Mouse (Mus musculus) embryonic facial prominence, embryonic 14.5 days (tissue): ENCODE measurements around the gene Erbin. TPM values are rescaled to one million over a fixed set of nuclear protein-coding genes. Genes with fewer than 3 reads are reported as not detected.

ENCODE experiments used
- ATAC-seq: fragments of 200-750 bp; cut with Nextera tagmentation; 2 replicates; pipeline ENCODE4 v1.8.0; 2017; ENCODE audit warnings: low read depth, moderate number of reproducible peaks, moderate TSS enrichment
- DNase-seq: peaks from one replicate; pipeline ENCODE4 v3.0.0-alpha.2; 2015; ENCODE audit warnings: low spot score
- H3K27ac ChIP-seq: fragments of 300-500 bp; sonication (generic); replicated peaks from 2 replicates; pipeline ENCODE4 v1.5.1; 2014; ENCODE audit warnings: low read depth, mild to moderate bottlenecking, low read length, moderate library complexity
- H3K27me3 ChIP-seq: fragments of 300-500 bp; sonication (generic); replicated peaks from 2 replicates; pipeline ENCODE4 v1.6.1; 2014; ENCODE audit warnings: low read length; ENCODE audit not compliant: control insufficient read depth, insufficient read depth
- H3K36me3 ChIP-seq: fragments of 300-500 bp; sonication (generic); 2 replicates; pipeline ENCODE4 v1.6.1; 2014; ENCODE audit warnings: low read length, mixed read lengths; ENCODE audit not compliant: control insufficient read depth, insufficient read depth
- H3K4me1 ChIP-seq: fragments of 300-500 bp; sonication (generic); 2 replicates; pipeline ENCODE4 v1.6.1; 2014; ENCODE audit warnings: antibody characterized with exemption, low read length; ENCODE audit not compliant: control insufficient read depth, insufficient read depth
- H3K4me2 ChIP-seq: fragments of 300-500 bp; sonication (generic); 2 replicates; pipeline ENCODE4 v1.6.1; 2014; ENCODE audit warnings: low read depth, mild to moderate bottlenecking, low read length, moderate library complexity, mixed read lengths
- H3K4me3 ChIP-seq: fragments of 300-500 bp; sonication (generic); 2 replicates; pipeline ENCODE4 v1.5.1; 2014; ENCODE audit warnings: low read depth, mild to moderate bottlenecking, low read length
- H3K9ac ChIP-seq: fragments of 300-500 bp; sonication (generic); 2 replicates; pipeline ENCODE4 v1.6.1; 2014; ENCODE audit warnings: low read depth, mild to moderate bottlenecking, low read length, moderate library complexity, mixed read lengths
- H3K9me3 ChIP-seq: fragments of 300-500 bp; sonication (generic); 2 replicates; pipeline ENCODE4 v1.6.1; 2016; ENCODE audit warnings: low read length; ENCODE audit not compliant: control insufficient read depth
- WGBS: fragments of 180-500 bp; shearing (Covaris S2); extraction: QIAGEN DNeasy Blood & Tissue Kit; methylation state at CpG from one replicate; pipeline ENCODE4 v1.1.7; 2014; 5-methylcytosine and 5-hydroxymethylcytosine counted together
- polyA plus RNA-seq: library from polyadenylated mRNA; unstranded; fragments of >200 nt; fragmentation: Nextera tagmentation; extraction: Ambion mirVana; gene quantifications from 2 replicates; pipeline ENCODE4 v1.2.1, GENCODE M21; 2014

The Erbin gene
- 33.9 and 35.3 TPM in 2 replicates for polyA plus RNA-seq

DNA sequence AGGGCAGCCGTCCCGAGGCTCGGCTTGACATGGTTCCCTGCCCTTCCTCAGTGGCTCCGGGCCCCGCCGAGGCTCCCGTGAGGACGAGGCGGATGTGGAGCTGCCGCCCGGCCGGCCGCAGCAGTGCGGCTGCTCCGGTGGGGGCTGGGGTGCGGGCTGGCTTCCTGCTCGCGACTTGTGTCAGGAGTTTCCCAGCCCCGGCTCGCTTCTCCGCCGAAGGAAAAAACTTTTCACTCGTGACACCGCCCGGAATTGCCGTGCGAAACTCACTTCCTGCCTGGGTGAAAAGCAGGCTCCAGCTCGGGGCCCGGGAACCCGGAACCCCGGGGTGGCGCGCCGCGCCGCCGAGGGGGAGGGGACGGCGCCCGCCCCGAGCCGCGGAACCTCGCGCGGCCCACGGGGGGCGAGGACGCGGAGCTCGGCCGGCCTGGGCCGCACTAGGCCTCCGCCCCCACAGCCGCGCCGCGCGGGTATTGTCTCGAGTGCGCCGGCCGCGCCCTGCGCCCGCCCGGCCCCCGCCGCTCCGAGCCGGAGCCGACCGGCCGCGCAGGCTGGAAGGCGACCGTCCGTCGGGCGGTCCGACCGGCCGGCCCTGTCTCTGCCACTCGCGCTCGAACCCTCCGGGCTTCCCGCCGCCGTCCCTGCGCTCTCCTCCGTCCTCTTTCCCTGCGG, at the start of gene Erbin:
TSS of gene Erbin (minus strand) at position 254 of the 672 bp plus-strand sequence.
- no peaks in the 10 kb centered on the region for H3K9me3 ChIP-seq
- H3K4me3 ChIP-seq = peak within 1 kb of the TSS; percentile 99
- no peaks in the 10 kb centered on the region for H3K36me3 ChIP-seq
- H3K4me1 ChIP-seq = peaks cover 22% of the 10 kb centered on the region
- DNase-seq (peak; percentile 76), ATAC-seq (peak; percentile 67)
- H3K9ac ChIP-seq = peak within 1 kb of the TSS; percentile 100
- 1% methylated on average over 27 of the region's 93 CpGs for WGBS
- H3K27ac ChIP-seq = peak within 1 kb of the TSS; percentile 100
- peak within 1 kb of the TSS; percentile 60 for H3K4me2 ChIP-seq
- no peaks in the 10 kb centered on the region for H3K27me3 ChIP-seq

GRCm38 (mm10) chr13:103969912-103970311, 49.6 kb upstream of the Erbin start:
- Histone ChIP-seq H3K4me2 (peak overlapping the region; percentile 20; the same call in 1 of the 2 replicates), H3K4me1 (peaks cover 4% of the 10 kb centered on the region; the same call in 1 of the 2 replicates), H3K9ac (0 out of 2 replicates have a peak overlapping the region, but pooled peaks have one; percentile 2), H3K27me3 (no peaks in the 10 kb centered on the region), H3K4me3 (no peak overlapping the region), H3K27ac (peak overlapping the region; percentile 63), H3K9me3 (no peaks in the 10 kb centered on the region), H3K36me3 (no peaks in the 10 kb centered on the region)
- whole genome bisulfite sequencing = 32% methylated on average over 6 of the region's 6 CpGs
- DNase-seq (peak; percentile 88), ATAC-seq (peak; percentile 77)

DNA sequence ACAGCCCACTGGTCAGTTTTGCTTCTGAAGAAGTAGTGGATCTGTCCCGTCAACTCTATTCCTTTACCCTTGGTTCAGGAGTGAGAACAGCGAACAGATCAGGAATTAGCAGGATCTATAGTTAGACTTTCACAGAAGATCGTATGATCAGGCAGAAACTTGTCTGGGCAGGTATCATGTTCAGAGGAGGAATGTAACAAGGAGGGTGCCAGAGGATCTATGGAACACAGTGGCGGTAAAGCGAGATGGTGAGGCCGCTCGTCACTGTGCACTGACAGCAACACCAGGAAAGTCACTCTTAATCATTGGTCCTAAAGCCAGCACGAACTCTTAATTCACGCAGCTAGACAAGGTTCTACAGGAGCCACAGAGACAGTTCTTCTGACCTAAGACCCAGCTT, 47.7 kb upstream of the Erbin start:
- ATAC-seq = peak; percentile 74; the same call in 1 of the 2 replicates
- Histone ChIP-seq H3K4me3 (no peak overlapping the region), H3K9ac (no peak overlapping the region), H3K27me3 (no peaks in the 10 kb centered on the region), H3K36me3 (no peaks in the 10 kb centered on the region), H3K9me3 (no peaks in the 10 kb centered on the region), H3K27ac (no peak overlapping the region), H3K4me2 (no peak overlapping the region), H3K4me1 (peaks cover 7% of the 10 kb centered on the region; the same call in 1 of the 2 replicates)
- 72% methylated on average over 9 of the region's 9 CpGs for WGBS
- peak; percentile 79 for DNase-seq

DNA sequence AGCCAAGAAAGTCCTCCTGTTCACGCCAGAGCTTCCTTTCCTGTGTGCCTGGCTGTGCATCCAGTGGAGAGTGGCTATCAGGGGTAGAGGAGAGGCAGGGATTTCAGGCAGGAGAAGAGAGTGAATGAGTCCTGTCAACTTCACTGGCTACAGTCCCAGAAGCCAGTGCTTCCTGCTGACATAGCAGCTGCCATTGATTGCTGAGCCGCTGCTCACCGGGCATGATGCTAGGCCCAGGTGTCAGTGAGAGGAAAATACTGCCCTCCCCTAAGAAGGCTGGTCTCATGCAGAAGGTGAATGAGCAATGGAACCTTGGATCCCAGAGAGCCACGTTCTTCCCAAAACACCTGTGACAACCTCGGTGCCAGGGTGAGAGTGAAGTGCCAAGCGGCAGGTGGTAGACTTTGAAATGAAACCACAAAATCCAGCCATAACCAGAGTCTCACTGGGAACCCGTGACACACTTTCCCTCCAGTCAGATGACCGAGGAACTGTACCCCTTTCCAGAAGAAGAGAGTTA, 46.4 kb upstream of the Erbin start:
- Histone ChIP-seq H3K4me2 (no peak overlapping the region), H3K9ac (no peak overlapping the region), H3K9me3 (no peaks in the 10 kb centered on the region), H3K4me3 (no peak overlapping the region), H3K4me1 (peaks cover 12% of the 10 kb centered on the region), H3K27me3 (no peaks in the 10 kb centered on the region), H3K36me3 (no peaks in the 10 kb centered on the region), H3K27ac (no peak overlapping the region)
- no peak for DNase-seq
- WGBS = 78% methylated on average over 8 of the region's 8 CpGs
- no peak for ATAC-seq

GRCm38 (mm10) chr13:103965187-103965586, 44.9 kb upstream of the Erbin start:
- Histone ChIP-seq H3K4me1 (peaks cover 8% of the 10 kb centered on the region; the same call in 1 of the 2 replicates), H3K9ac (no peak overlapping the region), H3K4me3 (no peak overlapping the region), H3K27ac (no peak overlapping the region), H3K4me2 (no peak overlapping the region), H3K9me3 (no peaks in the 10 kb centered on the region), H3K36me3 (no peaks in the 10 kb centered on the region), H3K27me3 (no peaks in the 10 kb centered on the region)
- no peak for DNase-seq
- WGBS = 93% methylated on average over 2 of the region's 2 CpGs
- no peak for ATAC-seq

DNA sequence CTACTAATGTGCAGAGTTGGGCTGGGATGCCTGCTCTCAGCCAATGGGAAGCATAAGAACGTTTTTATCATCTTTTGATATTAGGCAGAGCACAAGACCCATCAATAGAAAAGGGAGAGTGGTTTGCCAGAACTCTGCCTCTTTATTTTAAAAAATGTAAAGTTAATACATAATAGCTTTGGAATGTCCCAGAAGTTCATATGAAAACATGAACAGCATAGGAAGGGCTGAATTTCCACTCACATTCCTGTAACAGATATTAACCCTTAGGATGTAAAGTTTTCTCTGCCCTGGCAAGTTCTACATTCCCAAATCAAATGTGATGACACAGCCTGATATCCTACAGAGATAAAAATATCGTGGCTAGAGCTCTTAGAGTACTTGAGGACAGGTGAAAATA, 42.8 kb upstream of the Erbin start:
- ATAC-seq = peak; percentile 10; the same call in 1 of the 2 replicates
- H3K27ac ChIP-seq = peak overlapping the region; percentile 50; the same call in 1 of the 2 replicates
- H3K4me2 ChIP-seq = no peak overlapping the region
- H3K27me3 ChIP-seq = no peaks in the 10 kb centered on the region
- no peak overlapping the region for H3K4me3 ChIP-seq
- H3K9me3 ChIP-seq = no peaks in the 10 kb centered on the region
- H3K4me1 ChIP-seq = peaks cover 15% of the 10 kb centered on the region
- no peaks in the 10 kb centered on the region for H3K36me3 ChIP-seq
- WGBS = 40% methylated on average over 2 of the region's 2 CpGs
- no peak overlapping the region for H3K9ac ChIP-seq
- DNase-seq = peak; percentile 62

- H3K9me3 ChIP-seq = no peaks in the 10 kb centered on the region
- no peaks in the 10 kb centered on the region for H3K27me3 ChIP-seq
- 54% methylated on average over 5 of the region's 5 CpGs for WGBS
- peaks cover 17% of the 10 kb centered on the region for H3K4me1 ChIP-seq
- H3K36me3 ChIP-seq = no peaks in the 10 kb centered on the region
- H3K4me2 ChIP-seq = no peak overlapping the region
- ATAC-seq (peak; percentile 34), DNase-seq (peak; percentile 52)
- no peak overlapping the region for H3K9ac ChIP-seq
- H3K27ac ChIP-seq = no peak overlapping the region
- H3K4me3 ChIP-seq = no peak overlapping the region
These were observed 39.5 kb upstream of the Erbin start for GRCm38 (mm10) chr13:103959841-103960240.

GRCm38 (mm10) chr13:103958607-103959123, 38.4 kb upstream of the Erbin start:
- no peaks in the 10 kb centered on the region for H3K9me3 ChIP-seq
- 80% methylated on average over 9 of the region's 9 CpGs for WGBS
- H3K27ac ChIP-seq = no peak overlapping the region
- H3K4me1 ChIP-seq = peaks cover 16% of the 10 kb centered on the region
- H3K27me3 ChIP-seq = no peaks in the 10 kb centered on the region
- H3K4me2 ChIP-seq = no peak overlapping the region
- H3K9ac ChIP-seq = no peak overlapping the region
- DNase-seq (no peak), ATAC-seq (no peak)
- H3K36me3 ChIP-seq = no peaks in the 10 kb centered on the region
- H3K4me3 ChIP-seq = no peak overlapping the region
